Mouse (Mus musculus) olfactory bulb, adult 2 months (tissue): ENCODE results near the gene Tmem8b. TPM values are rescaled to one million over a fixed set of nuclear protein-coding genes. Genes with fewer than 3 reads are reported as not detected.

Experiments used
- H3K27ac ChIP-seq: fragments of 200-500 bp; 2 replicates; pipeline ENCODE4 v1.5.1; 2012; ENCODE audit warnings: low read depth, low read length; ENCODE audit not compliant: insufficient read depth
- H3K4me1 ChIP-seq: fragments of 200-500 bp; 2 replicates; pipeline ENCODE4 v1.6.1; 2012; ENCODE audit warnings: low read length; ENCODE audit not compliant: control insufficient read depth, insufficient read depth
- H3K4me3 ChIP-seq: fragments of 200-500 bp; 2 replicates; pipeline ENCODE4 v1.5.1; 2012; ENCODE audit warnings: mild to moderate bottlenecking, low read depth, low read length, moderate library complexity; ENCODE audit not compliant: insufficient read depth
- CTCF ChIP-seq: fragments of 200-500 bp; IDR thresholded peaks from 2 replicates; pipeline ENCODE4 v1.5.1; 2012; ENCODE audit warnings: low read depth, mild to moderate bottlenecking, low read length, moderate library complexity; ENCODE audit not compliant: insufficient read depth
- POLR2A ChIP-seq: fragments of 200-500 bp; IDR thresholded peaks from 2 replicates; pipeline ENCODE4 v1.6.1; 2012; ENCODE audit warnings: mild to moderate bottlenecking, low read depth, low read length, moderate library complexity; ENCODE audit not compliant: insufficient read depth
- whole genome bisulfite sequencing: fragments of 180-500 bp; shearing (Covaris S2); methylation state at CpG from one replicate; pipeline ENCODE4 v1.1.7; 2018; 5-methylcytosine and 5-hydroxymethylcytosine counted together
- polyA plus RNA-seq: library from polyadenylated mRNA; stranded (reverse); fragments of >200 nt; gene quantifications from 2 replicates; pipeline ENCODE4 v1.2.4, GENCODE M21; 2012; ENCODE audit warnings: low replicate concordance; ENCODE audit not compliant: missing spikeins, insufficient read depth, insufficient read length

Gene Tmem8b
- polyA plus RNA-seq, 1 experiment, result not detected

- no peak overlapping the region for H3K4me3 ChIP-seq
- H3K27ac ChIP-seq, result no peak overlapping the region
- no peak for TF ChIP-seq POLR2A
- TF ChIP-seq CTCF, result no peak
- no peaks in the 10 kb centered on the region for H3K4me1 ChIP-seq
- 72% methylated on average over 6 of the region's 6 CpGs for WGBS
Observed at GRCm38 (mm10) chr4:43737144-43737543, 68.4 kb downstream of the Tmem8b start.

DNA sequence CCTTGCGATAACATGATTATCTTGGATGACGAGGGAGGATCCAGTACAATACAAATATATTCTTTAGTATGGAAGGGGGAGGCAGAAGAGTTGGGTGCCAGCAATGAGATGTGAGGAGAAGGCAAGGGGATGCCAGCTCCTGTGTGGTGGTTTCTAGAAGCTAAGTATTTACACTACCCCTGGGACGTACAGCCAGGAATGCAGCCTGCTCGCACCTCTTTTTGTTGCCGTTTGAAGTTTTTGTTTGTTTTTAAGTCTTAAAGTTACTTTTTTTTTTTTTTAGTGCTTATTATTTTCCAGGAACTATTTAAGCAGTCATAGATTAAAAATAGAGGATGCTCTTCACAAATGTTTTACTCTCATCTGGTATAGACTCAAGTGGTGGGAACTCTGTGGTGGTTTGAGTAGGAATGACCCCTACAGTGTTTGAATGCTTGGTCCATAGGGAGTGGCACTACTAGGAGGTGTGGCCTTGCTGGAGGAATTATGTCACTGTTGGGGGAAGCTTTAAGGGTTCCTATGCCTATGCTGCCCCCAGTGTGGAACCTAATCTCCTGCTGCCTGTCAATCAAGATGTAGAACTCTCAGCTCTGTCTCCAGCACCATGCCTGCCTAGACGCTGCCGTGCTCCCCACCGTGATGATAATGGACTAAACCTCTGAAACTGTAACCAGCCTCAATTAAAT lies 70.4 kb downstream of the Tmem8b start:
- Histone ChIP-seq H3K4me3 (no peak overlapping the region), H3K27ac (no peak overlapping the region), H3K4me1 (no peaks in the 10 kb centered on the region)
- TF ChIP-seq CTCF (no peak), POLR2A (no peak)
- WGBS, result 81% methylated on average over 8 of the region's 8 CpGs

GRCm38 (mm10) chr4:43741526-43741925 lies 72.8 kb downstream of the Tmem8b start:
- Histone ChIP-seq H3K27ac (no peak overlapping the region), H3K4me1 (no peaks in the 10 kb centered on the region), H3K4me3 (no peak overlapping the region)
- 75% methylated on average over 5 of the region's 5 CpGs for WGBS
- no peak for TF ChIP-seq CTCF
- no peak for TF ChIP-seq POLR2A

Other genes starting within 250 kb of the Tmem8b start
- not detected in 2 replicates for gene Fam166b, start 239.8 kb upstream of the Tmem8b start, polyA plus RNA-seq
- gene Tesk1, start 227.0 kb upstream of the Tmem8b start, polyA plus RNA-seq, result not detected in 2 replicates
- not detected in 2 replicates for gene Cd72, start 214.3 kb upstream of the Tmem8b start, polyA plus RNA-seq
- gene Sit1, start 185.2 kb upstream of the Tmem8b start, polyA plus RNA-seq, result not detected in 2 replicates
- not detected in 2 replicates for gene Ccdc107, start 176.1 kb upstream of the Tmem8b start, polyA plus RNA-seq
- gene Arhgef39, start 169.3 kb upstream of the Tmem8b start, polyA plus RNA-seq, result not detected in 2 replicates
- not detected in 2 replicates for gene Car9, start 162.0 kb upstream of the Tmem8b start, polyA plus RNA-seq
- gene Tpm2, start 145.2 kb upstream of the Tmem8b start, polyA plus RNA-seq, result not detected in 2 replicates
- gene Creb3, start 106.6 kb upstream of the Tmem8b start, polyA plus RNA-seq, result not detected in 2 replicates
- 147 TPM in 1 of 2 replicates, not detected in the other for gene Tln1, start 106.3 kb upstream of the Tmem8b start, polyA plus RNA-seq
- 242 TPM in 1 of 2 replicates, not detected in the other for gene Rgp1, start 90.3 kb upstream of the Tmem8b start, polyA plus RNA-seq
- gene Gba2, start 90.1 kb upstream of the Tmem8b start, polyA plus RNA-seq, result not detected in 2 replicates
- gene Msmp, start 84.5 kb upstream of the Tmem8b start, polyA plus RNA-seq, result not detected in 2 replicates
- not detected in 2 replicates for gene Npr2, start 37.0 kb upstream of the Tmem8b start, polyA plus RNA-seq
- gene Spag8, start 15.4 kb upstream of the Tmem8b start, polyA plus RNA-seq, result not detected in 2 replicates
- not detected in 2 replicates for gene Hint2, start 12.5 kb upstream of the Tmem8b start, polyA plus RNA-seq
- not detected in 2 replicates for gene Fam221b, start 174 bp downstream of the Tmem8b start, polyA plus RNA-seq
- not detected in 2 replicates for gene Olfr70, start 31.8 kb downstream of the Tmem8b start, polyA plus RNA-seq
- not detected in 2 replicates for gene Olfr71, start 41.3 kb downstream of the Tmem8b start, polyA plus RNA-seq
- not detected in 2 replicates for gene Hrct1, start 58.2 kb downstream of the Tmem8b start, polyA plus RNA-seq
- not detected in 2 replicates for gene Spaar, start 61.1 kb downstream of the Tmem8b start, polyA plus RNA-seq
- gene Olfr159, start 102.0 kb downstream of the Tmem8b start, polyA plus RNA-seq, result not detected in 2 replicates
- gene Olfr156, start 154.9 kb downstream of the Tmem8b start, polyA plus RNA-seq, result not detected in 2 replicates
- gene Olfr157, start 171.2 kb downstream of the Tmem8b start, polyA plus RNA-seq, result not detected in 2 replicates
- gene Olfr155, start 182.6 kb downstream of the Tmem8b start, polyA plus RNA-seq, result not detected in 2 replicates
- gene Reck, start 206.6 kb downstream of the Tmem8b start, polyA plus RNA-seq, result not detected in 2 replicates